Mouse (Mus musculus) heart, adult 2 months (tissue): ENCODE measurements at regions not wholly inside any gene's neighbourhood (a gene's known extent, or its start where the extent isn't known, plus 50 kb on each side); places are given as distances from the start of the nearest gene placed in this dataset.
"Not testable (repeated sequence)": the region's sequence is repeated elsewhere in the genome, so short reads cannot be mapped to it uniquely, and the experiment has no call there.

Source experiments
- DNase-seq, 2 experiments: peaks; one replicate each; pipeline ENCODE4 v3.0.0; 2021
- H3K27ac ChIP-seq: fragments of 200-600 bp; 2 replicates; pipeline ENCODE4 v1.8.1; 2022
- H3K27me3 ChIP-seq: fragments of 200-500 bp; 2 replicates; pipeline ENCODE4 v1.6.1; 2012; ENCODE audit warnings: mild to moderate bottlenecking, low read length, inconsistent platforms, mixed read lengths; ENCODE audit not compliant: control insufficient read depth, insufficient read depth
- H3K36me3 ChIP-seq: fragments of 200-500 bp; 2 replicates; pipeline ENCODE4 v1.6.1; 2012; ENCODE audit warnings: low read length, inconsistent platforms; ENCODE audit not compliant: control insufficient read depth, insufficient read depth
- H3K4me1 ChIP-seq: fragments of 200-500 bp; 2 replicates; pipeline ENCODE4 v1.6.1; 2011; ENCODE audit warnings: low read length; ENCODE audit not compliant: control insufficient read depth, insufficient read depth
- H3K4me3 ChIP-seq: fragments of 200-600 bp; 2 replicates; pipeline ENCODE4 v1.8.1; 2022
- H3K79me2 ChIP-seq: fragments of 200-500 bp; replicated peaks from 2 replicates; pipeline ENCODE4 v1.6.1; 2012; ENCODE audit warnings: mild to moderate bottlenecking, inconsistent platforms, low read length, moderate library complexity, mixed read lengths; ENCODE audit not compliant: control insufficient read depth, insufficient read depth
- H3K9ac ChIP-seq: fragments of 200-500 bp; 2 replicates; pipeline ENCODE4 v1.6.1; 2012; ENCODE audit warnings: low read depth, mild to moderate bottlenecking, control low read depth, inconsistent platforms, low read length, mixed read lengths
- CTCF ChIP-seq: fragments of 200-600 bp; IDR thresholded peaks from 2 replicates; pipeline ENCODE4 v1.8.1; 2022; ENCODE audit warnings: antibody characterized with exemption, mild to moderate bottlenecking, moderate library complexity
- EP300 ChIP-seq: fragments of 200-500 bp; IDR thresholded peaks from 2 replicates; pipeline ENCODE4 v1.6.1; 2011; ENCODE audit warnings: low read depth, low read length, control low read depth; ENCODE audit not compliant: insufficient read depth
- POLR2A ChIP-seq: fragments of 200-500 bp; IDR thresholded peaks from 2 replicates; pipeline ENCODE4 v1.6.1; 2011; ENCODE audit warnings: mild to moderate bottlenecking, low read depth, low read length, control low read depth; ENCODE audit not compliant: insufficient read depth
- WGBS: fragments of 180-500 bp; shearing (Covaris S2); methylation state at CpG from one replicate; pipeline ENCODE4 v1.1.7; 2018; 5-methylcytosine and 5-hydroxymethylcytosine counted together
- intact Hi-C: fragments of 180-260 bp; cut with DNase I; formaldehyde crosslinking; loops from one replicate; pipeline ENCODE4 v1.15.1; 2025

DNA sequence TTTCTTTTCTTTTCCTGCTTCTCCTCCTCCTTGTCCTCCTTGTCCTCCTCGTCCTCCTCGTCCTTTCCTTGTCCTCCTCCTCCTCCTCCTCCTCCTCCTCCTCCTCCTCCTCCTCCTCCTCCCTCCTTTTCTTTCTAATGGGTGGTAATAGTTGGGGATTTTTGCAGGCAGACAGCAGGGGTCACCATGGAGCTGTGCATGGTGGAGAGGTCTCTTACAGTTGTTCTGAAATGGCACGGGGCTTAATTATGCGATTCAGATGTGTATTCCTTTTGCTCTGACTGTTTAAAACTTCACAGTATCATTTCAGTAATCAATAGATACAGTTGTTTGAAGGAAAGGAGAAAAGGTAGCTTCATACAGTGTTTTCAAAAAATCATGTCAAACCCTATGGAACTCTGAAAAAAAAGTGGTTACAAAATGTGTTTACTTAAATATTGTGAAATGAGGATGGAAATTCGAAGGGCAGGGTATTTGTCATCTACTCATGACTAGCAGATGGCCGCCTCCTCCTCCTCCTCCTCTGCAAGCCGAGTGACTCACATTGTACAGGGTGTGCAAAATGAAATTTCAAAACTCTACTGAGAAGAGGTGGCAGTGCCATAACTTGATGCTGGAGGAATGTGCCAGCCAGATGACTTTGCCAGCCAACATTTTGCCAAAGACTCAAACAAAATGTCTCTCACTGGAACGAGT, 421.0 kb upstream of the 4930578C19Rik start:
- Histone ChIP-seq H3K9ac (no peak overlapping the region), H3K4me1 (no peaks in the 10 kb centered on the region; the same call in none of the 2 replicates), H3K79me2 (no peaks in the 10 kb centered on the region), H3K36me3 (no peaks in the 10 kb centered on the region), H3K4me3 (no peak overlapping the region), H3K27me3 (no peaks in the 10 kb centered on the region), H3K27ac (no peak overlapping the region)
- peak; percentile 50 for TF ChIP-seq CTCF
- no peak for TF ChIP-seq POLR2A
- no peak for TF ChIP-seq EP300
- intact Hi-C loops: loop anchor here (10.0 kb wide), 1 partner anchor 323 kb away; no protein-coding TSS in a partner anchor
- WGBS: 30% methylated on average over 8 of the region's 8 CpGs
- DNase-seq: peak; percentile 7 to 35

DNA sequence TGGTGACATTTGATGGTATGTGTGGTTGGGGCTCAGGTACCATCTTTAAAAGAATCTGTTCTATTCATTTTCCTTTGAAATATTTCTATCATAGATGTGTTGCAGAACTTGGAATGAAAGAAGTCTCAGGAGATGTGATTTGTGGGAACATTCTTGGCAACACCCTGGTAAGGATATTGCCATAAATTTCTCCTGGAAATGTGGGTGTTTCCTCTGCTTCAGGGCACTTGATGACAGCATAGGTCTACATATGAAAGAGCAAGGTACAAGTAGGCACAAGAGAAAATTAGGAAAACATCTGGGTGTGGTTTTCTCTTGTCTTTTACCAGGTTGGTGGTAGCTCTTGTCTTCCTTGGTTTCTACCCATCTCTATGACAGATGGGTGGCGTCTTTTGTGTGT, 414.5 kb upstream of the 4930578C19Rik start:
- DNase-seq: no peak
- no peak overlapping the region for H3K4me3 ChIP-seq
- no peaks in the 10 kb centered on the region for H3K36me3 ChIP-seq
- no peak overlapping the region for H3K27ac ChIP-seq
- 73% methylated on average over 1 of the region's 1 CpGs for WGBS
- H3K27me3 ChIP-seq: no peaks in the 10 kb centered on the region
- H3K4me1 ChIP-seq: peaks cover 1% of the 10 kb centered on the region; the same call in 1 of the 2 replicates
- no peak overlapping the region for H3K9ac ChIP-seq
- TF ChIP-seq POLR2A: no peak
- TF ChIP-seq EP300: no peak
- TF ChIP-seq CTCF: no peak
- no peaks in the 10 kb centered on the region for H3K79me2 ChIP-seq
- intact Hi-C loops: no loop called here

DNA sequence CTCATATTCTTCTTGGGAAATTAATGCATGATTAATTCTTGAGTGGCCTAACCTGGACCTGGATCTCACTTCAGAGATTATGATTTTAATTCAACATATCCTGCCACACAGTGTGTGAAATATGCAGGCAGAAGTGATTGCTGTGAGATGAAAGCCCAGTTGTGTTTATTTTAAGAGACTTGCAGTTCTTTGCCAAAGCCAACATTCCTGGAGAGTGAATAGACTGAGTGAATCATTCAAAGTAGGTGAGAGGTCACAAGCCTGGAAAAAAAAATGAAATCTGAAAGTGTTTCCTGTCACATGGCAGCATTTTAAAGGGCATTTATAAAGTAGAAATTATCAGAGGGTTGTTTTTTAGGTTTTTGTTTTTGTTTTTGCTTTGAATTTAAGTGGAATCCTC, 412.9 kb upstream of the 4930578C19Rik start:
- H3K27ac ChIP-seq: peak overlapping the region; percentile 74
- H3K27me3 ChIP-seq: no peaks in the 10 kb centered on the region
- no peaks in the 10 kb centered on the region for H3K79me2 ChIP-seq
- TF ChIP-seq CTCF: no peak
- no peak for TF ChIP-seq EP300
- TF ChIP-seq POLR2A: no peak
- DNase-seq: no peak
- no peak overlapping the region for H3K9ac ChIP-seq
- H3K4me1 ChIP-seq: peaks cover 1% of the 10 kb centered on the region; the same call in 1 of the 2 replicates
- no peaks in the 10 kb centered on the region for H3K36me3 ChIP-seq
- intact Hi-C loops: no loop called here
- no peak overlapping the region for H3K4me3 ChIP-seq

DNA sequence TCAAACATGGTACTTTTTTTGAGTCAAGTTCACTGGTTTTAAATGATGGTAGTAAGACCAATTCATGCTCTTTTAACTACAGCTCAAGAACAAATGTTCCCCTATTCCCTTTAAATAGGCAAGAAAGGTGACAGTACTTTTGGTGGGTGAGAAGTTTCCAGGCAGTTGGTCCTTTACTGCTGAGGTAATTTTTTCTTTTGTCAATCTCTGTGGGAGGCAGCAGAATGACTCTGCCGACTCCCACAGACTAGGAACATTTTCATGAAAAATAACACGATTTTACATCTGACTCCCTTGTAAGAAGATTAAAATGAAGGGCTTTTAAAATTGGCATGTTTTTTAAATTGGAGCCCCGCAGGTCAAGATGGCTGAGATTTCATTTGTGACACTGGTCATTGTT, 377.5 kb upstream of the 4930578C19Rik start:
- no peak for TF ChIP-seq POLR2A
- no peak for TF ChIP-seq EP300
- TF ChIP-seq CTCF: no peak
- H3K9ac ChIP-seq: no peak overlapping the region
- H3K36me3 ChIP-seq: no peaks in the 10 kb centered on the region
- no peaks in the 10 kb centered on the region for H3K27me3 ChIP-seq
- intact Hi-C loops: no loop called here
- no peak overlapping the region for H3K4me3 ChIP-seq
- DNase-seq: no peak
- no peak overlapping the region for H3K27ac ChIP-seq
- no peaks in the 10 kb centered on the region for H3K79me2 ChIP-seq
- WGBS: 49% methylated on average over 3 of the region's 3 CpGs
- H3K4me1 ChIP-seq: no peaks in the 10 kb centered on the region

DNA sequence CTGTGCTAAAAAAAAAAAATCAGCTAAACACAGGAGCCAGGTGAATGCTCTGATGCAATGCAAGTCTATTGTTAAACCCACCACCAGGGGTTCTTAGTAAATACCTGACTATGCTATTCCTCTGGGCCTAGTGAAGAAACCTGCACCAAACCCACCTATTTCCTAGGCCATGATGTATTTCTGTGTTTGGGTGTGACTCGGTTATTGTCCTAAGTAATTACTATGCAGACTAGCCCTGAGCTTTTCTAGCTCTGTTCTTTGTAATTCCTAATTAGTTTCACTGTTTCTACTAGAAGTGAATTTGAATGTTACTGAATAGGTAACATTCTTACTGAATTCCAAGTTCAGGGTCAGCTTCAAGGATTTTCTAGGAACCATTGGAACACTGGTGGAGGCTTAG, 363.8 kb upstream of the 4930578C19Rik start:
- H3K79me2 ChIP-seq, DNase-seq, H3K36me3 ChIP-seq, H3K9ac ChIP-seq, H3K27ac ChIP-seq, H3K4me3 ChIP-seq, H3K27me3 ChIP-seq, H3K4me1 ChIP-seq, intact Hi-C loops: not testable (repeated sequence)
- 66% methylated on average over 1 of the region's 1 CpGs for WGBS

DNA sequence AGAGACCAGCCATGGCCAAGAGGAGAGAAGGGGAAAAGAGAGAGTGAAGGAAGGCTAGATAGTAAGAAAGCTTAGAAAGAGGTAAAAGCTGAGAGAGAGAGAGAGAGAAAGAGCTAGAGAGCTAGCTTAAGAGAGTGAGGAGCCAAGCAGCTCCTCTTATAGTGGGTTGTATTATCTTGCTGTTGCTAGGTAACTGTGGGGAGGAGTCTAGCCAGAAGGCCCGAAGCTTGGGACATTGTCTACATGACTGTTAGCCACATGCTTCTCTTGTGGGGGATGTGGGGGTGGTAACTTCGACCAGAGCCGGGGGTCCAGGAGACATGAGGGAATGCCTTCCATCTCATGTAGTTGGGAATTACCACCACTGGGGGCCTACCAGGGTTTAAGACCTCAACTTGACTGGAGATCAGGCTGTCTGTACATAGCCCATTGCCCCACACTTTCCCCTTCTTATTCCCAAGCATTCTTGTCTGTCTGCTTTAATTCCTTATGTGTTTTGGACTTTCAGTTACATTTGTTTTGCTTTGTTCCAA, 353.3 kb upstream of the 4930578C19Rik start:
- TF ChIP-seq POLR2A (no peak), EP300 (no peak), CTCF (no peak)
- H3K4me1 ChIP-seq: no peaks in the 10 kb centered on the region
- DNase-seq: no peak
- no peaks in the 10 kb centered on the region for H3K79me2 ChIP-seq
- 44% methylated on average over 3 of the region's 3 CpGs for WGBS
- H3K36me3 ChIP-seq: no peaks in the 10 kb centered on the region
- H3K9ac ChIP-seq: no peak overlapping the region
- no peaks in the 10 kb centered on the region for H3K27me3 ChIP-seq
- intact Hi-C loops: no loop called here
- no peak overlapping the region for H3K4me3 ChIP-seq
- H3K27ac ChIP-seq: no peak overlapping the region
